Mouse (Mus musculus): ENCODE measurements around the gene Gsc.
"Not testable (repeated sequence)": the region's sequence is repeated elsewhere in the genome, so short reads cannot be mapped to it uniquely, and the experiment has no call there.

The Gsc gene

DNA sequence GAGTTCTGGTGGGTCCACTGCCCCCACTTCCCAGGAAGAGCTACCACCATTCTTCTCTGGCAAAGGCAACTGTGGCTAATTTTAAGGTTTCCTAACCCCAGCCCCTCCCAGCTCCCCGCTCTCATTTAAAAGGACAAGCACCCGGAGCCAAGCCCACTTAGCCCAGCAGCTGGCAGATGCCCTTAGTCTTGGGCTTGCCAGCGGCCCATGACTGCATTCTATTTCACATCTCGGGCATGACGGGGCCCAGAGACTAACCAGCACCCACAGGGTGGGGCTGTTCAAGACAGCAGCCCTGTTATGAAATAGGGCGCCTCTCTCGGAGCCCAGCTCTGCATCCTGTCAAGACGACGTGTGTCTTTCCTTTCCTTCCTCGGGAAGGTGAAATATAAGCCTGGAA is 22.9 kb downstream of the Gsc start:
- DNase-seq, result no peak

DNA sequence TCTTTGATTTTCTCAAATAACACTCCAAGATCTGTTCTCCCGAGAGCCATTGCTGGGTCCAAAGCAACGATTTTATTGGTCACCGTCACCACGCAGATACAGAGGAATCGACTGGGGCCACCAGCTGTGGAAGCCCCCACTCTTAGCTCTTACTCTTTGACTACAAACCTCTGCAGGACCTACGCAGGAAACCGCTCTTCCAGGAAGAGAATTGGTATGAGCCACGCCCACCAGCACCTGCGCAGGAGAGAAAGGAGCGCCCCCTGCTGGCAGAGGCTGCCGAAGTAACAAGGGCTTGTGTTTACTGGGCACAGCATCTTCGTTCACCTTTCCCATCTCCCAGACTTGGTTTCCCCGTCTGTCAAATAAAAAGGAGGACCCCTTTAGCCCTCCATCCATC is 25.0 kb downstream of the Gsc start:
- peak; percentile 77 for DNase-seq

- not testable (repeated sequence) for DNase-seq
Measured at GRCm38 (mm10) chr12:104447056-104447455, 26.1 kb downstream of the Gsc start.

DNA sequence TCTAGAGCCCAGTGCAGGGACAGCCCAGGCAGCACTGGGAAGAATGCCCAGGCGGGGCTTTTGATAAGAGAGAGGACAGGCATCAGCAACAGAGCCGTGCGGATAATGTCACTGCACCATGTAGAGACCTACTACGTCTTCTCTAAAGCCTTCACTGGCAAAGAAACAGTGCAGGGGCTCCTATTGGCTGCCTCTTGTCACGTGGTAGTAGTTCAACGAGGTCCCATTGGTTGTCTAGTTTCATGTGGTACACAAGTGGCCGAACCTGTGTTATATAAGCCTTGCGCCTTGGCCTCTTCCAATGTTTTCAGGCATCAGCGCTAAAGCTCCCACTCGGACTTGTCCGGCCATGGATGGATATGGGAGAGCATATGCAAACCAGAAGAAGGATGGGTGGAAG is 29.4 kb downstream of the Gsc start:
- DNase-seq, result no peak

GRCm38 (mm10) chr12:104440087-104440760 is 32.9 kb downstream of the Gsc start:
- DNase-seq, result peak; percentile 85

DNA sequence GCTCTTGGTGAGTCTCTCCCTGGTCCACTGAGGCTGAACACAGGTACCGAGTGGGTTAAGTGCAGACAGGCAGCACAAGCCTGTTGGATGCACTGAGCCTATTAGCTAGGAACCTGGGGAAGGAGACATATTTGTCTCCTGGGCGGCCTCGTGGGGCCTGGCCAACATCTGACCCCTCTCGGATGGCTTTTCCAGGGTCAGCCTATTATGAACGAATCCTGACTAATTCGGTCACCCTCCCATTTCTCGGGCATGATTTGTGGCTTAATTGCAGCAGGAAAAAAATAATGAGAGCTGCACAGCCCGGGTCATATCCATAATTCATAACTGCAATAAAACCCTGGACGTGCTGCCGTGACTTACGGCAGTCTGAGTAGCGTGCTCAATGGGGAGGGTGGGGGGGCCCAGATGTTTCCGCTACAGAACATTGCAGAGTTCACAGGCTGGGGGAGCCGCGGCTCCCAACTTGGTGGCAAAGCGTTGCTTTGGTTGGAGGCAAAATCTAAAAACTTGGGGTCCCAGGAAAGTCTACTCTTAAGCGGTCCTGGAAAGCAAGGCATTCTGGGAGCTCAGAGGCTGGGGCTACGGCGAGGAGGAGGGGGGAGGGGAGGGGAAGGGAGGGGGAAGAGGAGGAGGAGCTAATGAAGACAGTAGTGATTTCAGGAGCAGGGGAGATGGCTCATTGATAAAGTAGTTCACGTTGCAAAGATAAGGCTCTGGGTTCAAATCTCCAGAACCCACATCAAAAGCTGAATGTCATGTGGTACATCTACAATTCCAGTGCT is 39.0 kb downstream of the Gsc start:
- no peak for DNase-seq

- DNase-seq, result no peak
Measured at GRCm38 (mm10) chr12:104433214-104433613, 39.9 kb downstream of the Gsc start.

DNA sequence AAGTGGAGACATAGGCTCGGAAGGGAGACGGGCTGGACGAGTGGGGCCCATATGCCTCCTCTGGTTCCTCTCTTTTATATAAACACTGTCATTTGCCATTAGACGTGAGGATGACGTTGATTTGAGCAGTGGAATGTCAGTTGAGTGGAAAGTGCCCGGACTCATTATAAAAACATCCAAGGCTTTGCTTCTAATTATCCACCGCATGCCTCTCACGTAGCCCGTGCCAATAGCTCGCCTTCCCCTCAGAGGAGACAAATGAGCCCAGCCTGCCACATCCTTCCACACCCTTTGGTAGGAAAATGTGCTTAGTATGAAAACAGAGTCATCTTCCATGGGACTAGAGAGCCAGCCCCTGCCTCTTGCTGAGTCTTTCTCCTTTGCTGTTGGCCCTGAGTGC is 41.8 kb downstream of the Gsc start:
- no peak for DNase-seq

DNA sequence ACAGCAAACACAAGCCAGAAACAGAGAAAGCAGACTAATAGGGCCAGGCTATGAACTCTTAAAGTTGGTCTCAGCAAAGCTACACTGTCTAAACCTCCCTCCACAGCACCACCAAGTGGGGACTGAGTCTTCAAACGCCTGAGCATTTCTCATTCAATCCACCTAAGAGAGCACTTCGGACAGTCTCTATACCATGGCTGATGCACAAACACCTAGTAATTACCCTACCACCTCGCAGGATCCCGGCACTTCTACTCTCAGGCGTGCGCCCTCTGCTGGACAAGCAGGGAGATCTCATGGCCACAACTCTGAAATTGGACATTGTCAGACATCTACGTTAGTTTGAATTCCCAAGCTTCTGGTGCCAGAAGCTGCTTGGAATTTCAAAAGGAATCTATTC is 46.2 kb downstream of the Gsc start:
- peak; percentile 33 for DNase-seq

DNA sequence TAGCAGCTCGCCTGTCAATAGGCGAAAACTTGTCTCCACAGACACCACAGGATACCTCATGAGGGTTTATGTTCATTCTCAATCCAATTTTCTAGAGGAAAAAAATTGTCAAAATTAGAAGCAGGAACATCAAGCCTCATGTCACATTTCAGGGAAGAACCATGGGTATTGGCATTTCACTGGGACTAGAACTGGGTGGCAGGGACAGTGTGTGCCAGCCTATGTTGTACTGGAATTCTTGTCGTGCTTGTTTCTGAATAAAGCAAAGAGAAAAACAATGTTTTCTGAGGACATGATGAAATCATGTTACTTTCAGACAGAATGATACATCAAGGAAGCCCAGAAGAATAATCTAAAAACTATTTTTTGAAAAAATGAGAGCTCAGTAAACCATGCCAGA is 47.5 kb downstream of the Gsc start:
- no peak for DNase-seq

GRCm38 (mm10) chr12:104422615-104423392 is 50.3 kb downstream of the Gsc start:
- no peak for DNase-seq
